Mouse (Mus musculus) midbrain, embryonic 11.5 days (tissue): Measurements from ENCODE around the gene Stk11. TPM values are rescaled to one million over a fixed set of nuclear protein-coding genes. Genes with fewer than 3 reads are reported as not detected.

Source experiments
- ATAC-seq: fragments of 200-750 bp; cut with Nextera tagmentation; 2 replicates; pipeline ENCODE4 v1.8.0; 2017; ENCODE audit warnings: moderate TSS enrichment, moderate library complexity; ENCODE audit not compliant: low FRiP score
- DNase-seq: peaks from one replicate; pipeline ENCODE4 v3.0.0; 2015; ENCODE audit warnings: low spot score; ENCODE audit errors: missing footprints
- H3K27ac ChIP-seq: fragments of 300-500 bp; sonication (generic); 2 replicates; pipeline ENCODE4 v1.5.1; 2014; ENCODE audit warnings: low read depth, low read length
- H3K27me3 ChIP-seq: fragments of 300-500 bp; sonication (generic); 2 replicates; pipeline ENCODE4 v1.6.1; 2014; ENCODE audit warnings: mild to moderate bottlenecking, low read length, moderate library complexity, mixed read lengths; ENCODE audit not compliant: control insufficient read depth, insufficient read depth
- H3K36me3 ChIP-seq: fragments of 300-500 bp; sonication (generic); 2 replicates; pipeline ENCODE4 v1.6.1; 2014; ENCODE audit warnings: mild to moderate bottlenecking, low read length, moderate library complexity, mixed read lengths; ENCODE audit not compliant: control insufficient read depth, insufficient read depth
- H3K4me1 ChIP-seq: fragments of 300-500 bp; sonication (generic); 2 replicates; pipeline ENCODE4 v1.6.1; 2014; ENCODE audit warnings: low read length; ENCODE audit not compliant: control insufficient read depth, insufficient read depth
- H3K4me2 ChIP-seq: fragments of 300-500 bp; sonication (generic); 2 replicates; pipeline ENCODE4 v1.6.1; 2014; ENCODE audit warnings: mild to moderate bottlenecking, moderate library complexity
- H3K4me3 ChIP-seq: fragments of 300-500 bp; sonication (generic); 2 replicates; pipeline ENCODE4 v1.5.1; 2014; ENCODE audit warnings: low read depth, low read length
- H3K9ac ChIP-seq: fragments of 300-500 bp; sonication (generic); 2 replicates; pipeline ENCODE4 v1.6.1; 2014; ENCODE audit warnings: low read length
- H3K9me3 ChIP-seq: fragments of 300-500 bp; sonication (generic); 2 replicates; pipeline ENCODE4 v1.6.1; 2016; ENCODE audit warnings: low read length; ENCODE audit not compliant: control insufficient read depth
- WGBS: fragments of 180-500 bp; shearing (Covaris S2); extraction: QIAGEN DNeasy Blood & Tissue Kit; methylation state at CpG from one replicate; pipeline ENCODE4 v1.1.7; 2014; 5-methylcytosine and 5-hydroxymethylcytosine counted together
- polyA plus RNA-seq: library from polyadenylated mRNA; unstranded; fragments of >200 nt; fragmentation: Nextera tagmentation; extraction: Ambion mirVana; gene quantifications from 2 replicates; pipeline ENCODE4 v1.2.1, GENCODE M21; 2014

The Stk11 gene
- polyA plus RNA-seq, 1 experiment from 2014 or later = 23.1 TPM

DNA sequence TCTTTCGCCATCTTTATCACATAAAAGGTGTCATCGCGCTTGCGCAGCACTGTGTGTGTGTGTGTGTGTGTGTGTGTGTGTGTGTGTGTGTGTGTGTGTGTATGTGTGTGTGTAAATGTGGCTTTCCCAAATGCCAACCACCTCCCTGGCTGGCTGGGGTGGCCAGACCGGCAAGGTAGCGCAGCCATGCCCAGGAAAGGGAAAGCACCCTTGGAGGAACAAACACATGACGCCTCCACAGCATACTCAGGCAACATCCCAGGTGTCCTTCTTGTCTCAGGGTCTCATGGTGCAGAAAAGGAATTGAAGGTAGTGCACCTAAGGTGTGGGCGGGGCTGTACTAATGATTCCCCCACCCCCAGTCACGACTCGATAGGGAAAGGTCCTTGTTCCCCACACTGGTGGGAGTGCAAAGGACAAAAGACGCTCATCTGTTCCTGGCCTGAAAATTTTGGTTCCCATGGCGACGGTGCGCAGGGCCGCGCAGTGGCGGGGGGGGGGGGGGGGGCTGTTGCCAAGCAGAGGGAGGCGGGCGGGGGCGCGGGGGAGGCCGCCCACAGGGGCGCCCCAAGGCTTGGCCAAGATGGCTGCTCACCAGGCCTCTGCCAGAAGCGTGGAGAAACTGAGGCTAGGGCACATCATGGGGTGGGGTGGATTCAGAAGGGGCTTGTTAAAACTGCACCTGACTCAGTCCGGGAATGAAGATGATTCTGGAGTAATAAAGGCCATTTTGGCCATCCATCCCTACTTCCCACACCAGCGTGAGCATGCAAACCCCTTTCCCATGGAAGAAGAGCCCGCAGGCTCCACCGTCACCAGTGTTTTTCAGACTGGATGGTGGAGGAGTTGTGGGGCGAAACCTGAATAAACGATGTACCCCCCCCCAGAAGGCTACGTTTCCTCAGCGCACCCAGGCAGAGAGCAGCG is 22.3 kb downstream of the Stk11 start:
- ATAC-seq (no peak), DNase-seq (peak; percentile 96)
- H3K36me3 ChIP-seq = no peaks in the 10 kb centered on the region
- peaks cover 21% of the 10 kb centered on the region for H3K27me3 ChIP-seq
- peaks cover 32% of the 10 kb centered on the region for H3K4me1 ChIP-seq
- H3K9ac ChIP-seq = peak overlapping the region; percentile 87
- 5% methylated on average over 24 of the region's 33 CpGs for WGBS
- H3K9me3 ChIP-seq = no peaks in the 10 kb centered on the region
- H3K27ac ChIP-seq = peak overlapping the region; percentile 76
- H3K4me2 ChIP-seq = peak overlapping the region; percentile 94
- peak overlapping the region; percentile 74 for H3K4me3 ChIP-seq

DNA sequence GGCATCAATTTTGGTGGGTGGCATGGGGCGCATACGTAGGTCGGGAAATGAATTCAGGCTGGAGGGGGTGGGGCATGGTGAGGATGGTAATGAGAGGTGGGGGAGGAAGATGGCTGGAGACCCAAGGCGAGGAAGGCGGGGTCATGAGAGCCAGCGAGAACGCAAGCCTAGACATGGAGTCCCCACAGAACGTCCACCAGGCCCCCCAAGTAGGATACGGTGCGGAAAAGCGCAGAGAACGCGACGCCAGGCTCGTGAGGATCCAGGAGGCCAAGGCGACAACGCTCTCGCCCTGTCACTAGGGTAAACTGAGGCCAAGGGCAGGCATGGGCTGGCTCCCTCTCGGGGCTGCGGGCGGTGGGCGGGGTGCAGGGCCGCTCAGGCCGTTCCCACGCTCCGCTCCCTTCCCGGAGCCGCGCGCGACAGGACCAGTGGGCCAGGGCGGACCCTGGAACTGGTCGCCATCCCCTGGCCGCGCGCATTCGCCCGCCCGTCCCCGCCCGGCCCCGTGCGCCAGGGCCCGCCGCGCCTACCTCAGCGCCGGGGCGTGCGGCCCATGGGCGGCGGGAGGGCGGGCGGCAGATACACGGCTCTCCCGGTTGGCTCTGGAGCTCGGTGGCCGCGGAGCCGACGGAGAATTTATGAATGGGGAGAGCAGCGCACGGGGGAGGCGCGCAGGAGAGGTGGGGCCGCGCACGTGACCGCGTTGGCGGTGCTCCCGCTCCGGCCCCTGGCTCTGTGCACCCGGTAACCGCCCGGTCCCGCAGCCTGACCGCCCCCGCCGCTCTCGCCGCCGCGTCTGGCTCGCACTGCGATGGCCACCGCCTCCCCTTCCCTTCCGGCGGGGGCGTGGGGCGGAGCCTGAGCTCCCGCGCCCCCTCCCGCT is 23.2 kb downstream of the Stk11 start, which contains the start of gene Atp5d:
Gene Atp5d, plus strand, starts transcription at position 80 of the 886 bp plus-strand sequence.
- Histone ChIP-seq H3K4me3 (peak within 1 kb of the TSS; percentile 74), H3K4me1 (peaks cover 34% of the 10 kb centered on the region), H3K9me3 (no peaks in the 10 kb centered on the region), H3K27ac (peak within 1 kb of the TSS; percentile 76), H3K27me3 (peaks cover 21% of the 10 kb centered on the region), H3K4me2 (peak within 1 kb of the TSS; percentile 94), H3K36me3 (0 out of 2 replicates have a peak, but pooled peaks cover 2% of the 10 kb centered on the region), H3K9ac (peak within 1 kb of the TSS; percentile 87)
- under 1% methylated on average over 76 of the region's 94 CpGs for WGBS
- ATAC-seq = peak; percentile 12; the same call in 1 of the 2 replicates
- DNase-seq = peak; percentile 97

DNA sequence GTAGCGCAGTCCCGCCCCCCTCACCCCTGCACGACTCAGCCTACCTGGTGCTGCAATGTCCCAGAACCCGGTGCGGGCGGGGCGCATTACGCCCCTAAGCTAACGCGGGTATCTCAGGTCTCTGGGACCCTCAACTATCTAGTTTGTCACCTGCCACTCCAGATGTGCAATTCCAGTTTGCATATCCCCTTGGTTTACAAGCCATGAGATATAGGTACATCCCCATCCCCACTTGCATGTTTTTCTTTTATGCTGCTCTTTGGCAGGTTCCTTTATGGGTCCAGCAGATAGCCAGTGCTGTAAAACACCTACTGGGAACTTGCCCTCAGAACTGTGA is 23.8 kb downstream of the Stk11 start:
- ATAC-seq (no peak), DNase-seq (no peak)
- Histone ChIP-seq H3K4me3 (peak overlapping the region; percentile 74), H3K27me3 (peaks cover 21% of the 10 kb centered on the region), H3K9me3 (no peaks in the 10 kb centered on the region), H3K4me1 (peaks cover 34% of the 10 kb centered on the region), H3K36me3 (0 out of 2 replicates have a peak, but pooled peaks cover 2% of the 10 kb centered on the region), H3K9ac (peak overlapping the region; percentile 87), H3K4me2 (peak overlapping the region; percentile 94), H3K27ac (peak overlapping the region; percentile 76)
- WGBS = 2% methylated on average over 10 of the region's 10 CpGs

GRCm38 (mm10) chr10:80139975-80140665 is 24.5 kb downstream of the Stk11 start:
- Histone ChIP-seq H3K4me2 (no peak overlapping the region), H3K36me3 (0 out of 2 replicates have a peak, but pooled peaks cover 2% of the 10 kb centered on the region), H3K9ac (no peak overlapping the region), H3K27ac (no peak overlapping the region), H3K4me1 (peaks cover 34% of the 10 kb centered on the region), H3K27me3 (peaks cover 21% of the 10 kb centered on the region), H3K4me3 (no peak overlapping the region), H3K9me3 (no peaks in the 10 kb centered on the region)
- WGBS = 73% methylated on average over 11 of the region's 11 CpGs
- ATAC-seq (no peak), DNase-seq (no peak)

DNA sequence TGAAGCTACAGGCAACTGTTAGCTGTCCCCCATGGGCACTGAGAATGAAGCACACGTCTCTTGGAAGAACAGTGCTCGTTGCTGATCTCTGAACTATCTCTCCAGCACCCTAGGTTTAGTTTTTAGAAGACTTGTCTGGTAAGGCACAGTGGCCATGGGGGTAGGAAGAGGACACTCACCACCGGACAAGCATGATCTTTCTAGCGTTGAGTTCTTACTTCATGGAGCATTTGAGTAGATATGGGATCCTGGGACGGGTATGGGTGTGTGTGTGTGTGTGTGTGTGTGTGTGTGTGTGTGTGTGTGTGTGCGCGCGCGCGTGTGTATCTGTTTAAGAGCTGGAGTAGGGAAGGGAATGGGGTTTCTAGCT is 25.0 kb downstream of the Stk11 start, which contains the start of gene Cbarp:
Gene Cbarp, minus strand, starts transcription at position 170 of the 370 bp plus-strand sequence.
- H3K4me1 ChIP-seq = peaks cover 34% of the 10 kb centered on the region
- no peak for ATAC-seq
- peaks cover 19% of the 10 kb centered on the region for H3K27me3 ChIP-seq
- 0 out of 2 replicates have a peak within 1 kb of the TSS, but pooled peaks have one; percentile 26 for H3K27ac ChIP-seq
- H3K9me3 ChIP-seq = no peaks in the 10 kb centered on the region
- 0 out of 2 replicates have a peak, but pooled peaks cover 2% of the 10 kb centered on the region for H3K36me3 ChIP-seq
- no peak for DNase-seq
- WGBS = 72% methylated on average over 10 of the region's 10 CpGs
- H3K4me3 ChIP-seq = peak within 1 kb of the TSS; percentile 74
- H3K9ac ChIP-seq = peak within 1 kb of the TSS; percentile 17
- H3K4me2 ChIP-seq = peak within 1 kb of the TSS; percentile 81

- ATAC-seq (peak; percentile 66), DNase-seq (peak; percentile 98)
- Histone ChIP-seq H3K27ac (0 out of 2 replicates have a peak overlapping the region, but pooled peaks have one; percentile 26), H3K36me3 (0 out of 2 replicates have a peak, but pooled peaks cover 2% of the 10 kb centered on the region), H3K4me3 (peak overlapping the region; percentile 20), H3K9me3 (no peaks in the 10 kb centered on the region), H3K9ac (peak overlapping the region; percentile 17), H3K4me1 (peaks cover 34% of the 10 kb centered on the region), H3K4me2 (peak overlapping the region; percentile 81), H3K27me3 (peaks cover 13% of the 10 kb centered on the region)
- WGBS = under 1% methylated on average over 29 of the region's 29 CpGs
Measured at GRCm38 (mm10) chr10:80141243-80141642, 25.6 kb downstream of the Stk11 start.

GRCm38 (mm10) chr10:80141786-80142529 is 26.4 kb downstream of the Stk11 start:
- Histone ChIP-seq H3K27ac (peak overlapping the region; percentile 28; the same call in 1 of the 2 replicates), H3K9me3 (no peaks in the 10 kb centered on the region), H3K9ac (peak overlapping the region; percentile 77), H3K4me2 (peak overlapping the region; percentile 81), H3K4me1 (peaks cover 32% of the 10 kb centered on the region), H3K36me3 (0 out of 2 replicates have a peak, but pooled peaks cover 2% of the 10 kb centered on the region), H3K27me3 (peaks cover 6% of the 10 kb centered on the region), H3K4me3 (peak overlapping the region; percentile 64)
- WGBS = 2% methylated on average over 43 of the region's 43 CpGs
- ATAC-seq = peak; percentile 82
- DNase-seq = peak; percentile 99
